Comparison of ENCODE assay signal across 8 mouse cellular contexts in the genomic region with DNA sequence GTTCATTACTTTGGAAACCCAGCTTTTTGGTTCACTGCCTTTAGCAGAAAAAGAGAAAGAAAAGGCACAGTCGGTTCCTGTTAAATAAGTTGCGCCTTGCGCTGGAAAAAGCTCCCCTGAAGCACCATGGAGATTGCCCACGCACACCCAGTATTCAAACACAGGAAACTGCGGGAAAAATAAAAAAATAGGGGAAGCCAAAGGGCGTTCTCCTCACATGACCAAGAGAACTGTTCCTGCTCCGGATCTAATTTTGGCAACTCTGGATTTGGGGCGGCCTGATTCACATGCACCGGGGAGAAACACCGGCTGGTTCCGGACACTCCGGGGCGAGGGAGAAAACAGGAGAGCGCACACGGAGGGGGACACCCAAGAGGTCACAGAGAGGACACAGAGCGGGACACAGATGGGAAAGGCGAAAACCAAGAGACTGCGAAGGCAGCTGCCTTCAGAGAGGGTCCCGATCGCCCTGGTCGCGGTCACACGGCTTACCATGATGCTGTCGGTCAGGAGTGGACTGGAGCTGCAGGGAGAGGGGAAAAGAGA. TPM values are rescaled to one million over a fixed set of nuclear protein-coding genes. Genes with fewer than 3 reads are reported as not detected.
DNase-seq lines count a peak whose midpoint lies in the region.

No protein-coding gene starts in this region.

- H3K4me3 ChIP-seq in midbrain, embryonic 10.5 days: peak overlapping the region; percentile 70

- peak overlapping the region; percentile 81 for H3K27ac ChIP-seq in midbrain, embryonic 10.5 days (replicated peaks)

- peak; percentile 41 for DNase-seq in left cerebral cortex, adult 11 months (ENCODE audit: low spot score)
- no peak for DNase-seq in left cerebral cortex, postnatal 4 days
- peak; percentile 50 for DNase-seq in cerebellum, adult 9-10 months
- peak; percentile 42 for DNase-seq in gastrocnemius, postnatal 10 days
- peak; percentile 64 for DNase-seq in induced T-regulatory cell, adult 2 months (ENCODE audit: low read depth)
- DNase-seq in left cerebral cortex, postnatal 36 days (ENCODE audit: low spot score in 2 of 2): peak; percentile 60 to 65
- DNase-seq in midbrain, embryonic 10.5 days (ENCODE audit: low spot score): no peak
- peak; percentile 78 for DNase-seq in telencephalon, adult 2 months (ENCODE audit: low read depth, low spot score)

- H3K27me3 ChIP-seq in midbrain, embryonic 10.5 days (ENCODE audit: low read depth, poor library complexity, severe bottlenecking): peaks cover 27% of the 10 kb centered on the region

- 4% methylated on average over 24 of the region's 24 CpGs for WGBS in midbrain, embryonic 10.5 days

- H3K4me1 ChIP-seq in midbrain, embryonic 10.5 days: peaks cover 33% of the 10 kb centered on the region

- intact Hi-C loops in left cerebral cortex, postnatal 4 days (cut with DNase I): no loop called here
- intact Hi-C loops in left cerebral cortex, postnatal 36 days (cut with DNase I): no loop called here

- no peaks in the 10 kb centered on the region for H3K9me3 ChIP-seq in midbrain, embryonic 10.5 days (replicated peaks)

- H3K36me3 ChIP-seq in midbrain, embryonic 10.5 days: no peaks in the 10 kb centered on the region

RNA-seq across cellular contexts. Expression of a gene that starts 0.7 kb away (rescaled TPM):
- 10 to 100 TPM; 32.3 to 33.1 TPM for total RNA-seq in left cerebral cortex, postnatal 4 days (2021)
- total RNA-seq in gastrocnemius, postnatal 10 days (2021): 100 to 1,000 TPM; 120 to 161 TPM
- total RNA-seq in left cerebral cortex, postnatal 36 days (2021): 10 to 100 TPM; 64.2 to 67.8 TPM
- 106 and 116 TPM in 2 replicates for polyA plus RNA-seq in midbrain, embryonic 10.5 days (2016; fragmentation: Nextera tagmentation; extraction: Ambion mirVana)

RNA-seq across cellular contexts. Expression of a gene that starts 0.7 kb away (rescaled TPM):
- total RNA-seq in left cerebral cortex, postnatal 4 days (2021): not detected
- 1 to 10 TPM in 1 of 2 experiments, under 1 TPM in 1; 0.59 to 1.1 TPM for total RNA-seq in gastrocnemius, postnatal 10 days (2021)
- total RNA-seq in left cerebral cortex, postnatal 36 days (2021): not detected
- polyA plus RNA-seq in midbrain, embryonic 10.5 days (2016; fragmentation: Nextera tagmentation; extraction: Ambion mirVana): 0.25 and 0.73 TPM in 2 replicates

RNA-seq across cellular contexts. Expression of a gene that starts 46.6 kb away (rescaled TPM):
- total RNA-seq in left cerebral cortex, postnatal 4 days (2021): 1 to 10 TPM; 1.5 to 2.6 TPM
- under 1 TPM; 0.19 to 0.23 TPM for total RNA-seq in gastrocnemius, postnatal 10 days (2021)
- 10 to 100 TPM; 32.8 to 42.1 TPM for total RNA-seq in left cerebral cortex, postnatal 36 days (2021)
- polyA plus RNA-seq in midbrain, embryonic 10.5 days (2016; fragmentation: Nextera tagmentation; extraction: Ambion mirVana): 0.67 and 1.2 TPM in 2 replicates

Comparison
In these comparisons a context has a peak if more than half of its experiments do, and no peak if none do; other contexts are left out.
1. DNase-seq: peak in left cerebral cortex, adult 11 months (single experiment), cerebellum, adult 9-10 months (single experiment), gastrocnemius, postnatal 10 days (single experiment), induced T-regulatory cell, adult 2 months (single experiment), left cerebral cortex, postnatal 36 days (2 of 2) and telencephalon, adult 2 months (single experiment); none in left cerebral cortex, postnatal 4 days (single experiment) and midbrain, embryonic 10.5 days (single experiment).
2. RNA of a gene that starts 46.6 kb away (total RNA-seq): 32.8 to 42.1 TPM in left cerebral cortex, postnatal 36 days; 1.5 to 2.6 TPM in left cerebral cortex, postnatal 4 days and 0.19 to 0.23 TPM in gastrocnemius, postnatal 10 days; every median in the first group is over 4 times any median in the second.